Comparison of ENCODE assay signal across 8 mouse cellular contexts in the genomic region with DNA sequence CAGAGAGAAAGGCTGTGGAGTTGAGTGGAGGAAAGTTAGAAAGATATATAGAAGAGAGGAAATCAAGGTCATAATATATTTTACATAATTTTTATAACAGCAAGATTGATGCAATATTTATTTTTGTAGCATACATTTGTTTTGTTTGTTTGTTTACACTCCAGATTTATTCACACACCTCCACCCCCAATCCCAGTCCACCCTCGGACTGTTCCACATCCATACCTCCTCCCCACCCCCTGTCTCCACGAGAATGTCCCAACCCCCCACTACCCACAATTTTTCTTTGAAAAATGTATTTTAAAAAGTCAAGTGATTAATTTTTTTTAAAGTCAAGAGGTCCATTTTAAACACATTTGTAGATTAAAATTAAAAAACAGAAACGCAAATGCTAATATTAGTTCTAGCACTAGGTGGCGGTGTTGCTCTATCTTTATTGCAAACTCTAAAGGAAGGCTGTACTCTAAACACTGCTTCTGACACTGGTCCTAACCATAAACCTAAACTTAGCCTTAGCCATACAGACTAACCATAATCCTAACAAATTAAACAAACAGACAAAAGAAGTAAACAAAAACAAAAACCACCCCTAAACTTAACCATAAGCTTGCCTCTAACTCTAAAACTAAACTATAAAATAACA.
DNase-seq lines count a peak whose midpoint lies in the region; ATAC-seq and TF ChIP-seq lines count a peak whose summit lies in the region.

No protein-coding gene starts in this region.

- no peaks in the 10 kb centered on the region for H3K4me1 ChIP-seq in heart, adult 2 months (ENCODE audit: control insufficient read depth, insufficient read depth, low read length)
- no peaks in the 10 kb centered on the region for H3K4me1 ChIP-seq in heart, embryonic 10.5 days
- no peaks in the 10 kb centered on the region for H3K4me1 ChIP-seq in neural tube, embryonic 15.5 days

- TF ChIP-seq EP300 in heart, adult 2 months (IDR thresholded peaks at IDR 0.05; ENCODE audit: insufficient read depth, low read depth, low read length) = no peak

- no peak for TF ChIP-seq POLR2A in heart, adult 2 months (IDR thresholded peaks at IDR 0.05; ENCODE audit: insufficient read depth, low read depth, low read length)

- H3K27ac ChIP-seq in heart, adult 2 months = no peak overlapping the region
- H3K27ac ChIP-seq in heart, embryonic 10.5 days = no peak overlapping the region
- no peak overlapping the region for H3K27ac ChIP-seq in neural tube, embryonic 15.5 days (replicated peaks)

- TF ChIP-seq CTCF in heart, adult 2 months (IDR thresholded peaks at IDR 0.05) = peak; percentile 77

- no peaks in the 10 kb centered on the region for H3K9me3 ChIP-seq in heart, embryonic 10.5 days
- H3K9me3 ChIP-seq in neural tube, embryonic 15.5 days (replicated peaks) = no peaks in the 10 kb centered on the region

- no peak overlapping the region for H3K9ac ChIP-seq in heart, adult 2 months (ENCODE audit: low read depth, low read length)
- H3K9ac ChIP-seq in neural tube, embryonic 15.5 days (replicated peaks) = no peak overlapping the region

- 21% methylated on average over 4 of the region's 4 CpGs for WGBS in heart, adult 2 months
- WGBS in heart, embryonic 10.5 days = 22% methylated on average over 4 of the region's 4 CpGs
- 22% methylated on average over 4 of the region's 4 CpGs for WGBS in neural tube, embryonic 15.5 days

- no peaks in the 10 kb centered on the region for H3K79me2 ChIP-seq in heart, adult 2 months (replicated peaks; ENCODE audit: control insufficient read depth, insufficient read depth, low read length)

- no peaks in the 10 kb centered on the region for H3K27me3 ChIP-seq in heart, adult 2 months (ENCODE audit: control insufficient read depth, insufficient read depth, low read length)
- H3K27me3 ChIP-seq in heart, embryonic 10.5 days (ENCODE audit: insufficient read depth, poor library complexity, severe bottlenecking) = no peaks in the 10 kb centered on the region
- H3K27me3 ChIP-seq in neural tube, embryonic 15.5 days (replicated peaks) = no peaks in the 10 kb centered on the region

- no peaks in the 10 kb centered on the region for H3K36me3 ChIP-seq in heart, adult 2 months (ENCODE audit: control insufficient read depth, insufficient read depth, low read length)
- H3K36me3 ChIP-seq in heart, embryonic 10.5 days = no peaks in the 10 kb centered on the region
- H3K36me3 ChIP-seq in neural tube, embryonic 15.5 days = no peaks in the 10 kb centered on the region

- intact Hi-C loops in heart, adult 2 months (cut with DNase I) = loop anchor here (1.0 to 10.0 kb wide), 6 partner anchors 100 to 1984 kb away; no protein-coding TSS in a partner anchor
- intact Hi-C loops in heart, postnatal 14 days (cut with DNase I) = loop anchor here (1.0 to 5.0 kb wide), 5 partner anchors 712 to 1891 kb away; no protein-coding TSS in a partner anchor

- H3K4me2 ChIP-seq in neural tube, embryonic 15.5 days = no peak overlapping the region

- peak; percentile 70; the same call in 1 of the 2 replicates for ATAC-seq in neural tube, embryonic 15.5 days (ENCODE audit: low FRiP score)

- no peak overlapping the region for H3K4me3 ChIP-seq in heart, adult 2 months
- no peak overlapping the region for H3K4me3 ChIP-seq in heart, embryonic 10.5 days
- H3K4me3 ChIP-seq in neural tube, embryonic 15.5 days (replicated peaks) = no peak overlapping the region

- no peak for DNase-seq in heart, adult 2 months
- DNase-seq in heart, embryonic 10.5 days (ENCODE audit: low spot score) = no peak
- peak; percentile 56 for DNase-seq in 416B (ENCODE audit: low read depth)
- peak; percentile 14 for DNase-seq in R1 (ENCODE audit: low read depth, low spot score)
- DNase-seq in heart, postnatal 14 days = peak; percentile 4 to 60
- DNase-seq in layer of hippocampus, postnatal 14 days (ENCODE audit: low spot score in 2 of 2) = peak; percentile 5 to 78
- DNase-seq in adrenal gland, adult 8-10 months = no peak

Comparison
In these comparisons a context has a peak if more than half of its experiments do, and no peak if none do; other contexts are left out.
1. DNase-seq: peak in 416B (single experiment), R1 (single experiment), heart, postnatal 14 days (2 of 2) and layer of hippocampus, postnatal 14 days (2 of 2); none in heart, adult 2 months (0 of 2), heart, embryonic 10.5 days (single experiment) and adrenal gland, adult 8-10 months (single experiment).